Mouse (Mus musculus): ENCODE data around the gene Adcyap1r1. TPM values are rescaled to one million over a fixed set of nuclear protein-coding genes. Genes with fewer than 3 reads are reported as not detected.

Adcyap1r1 gene
- 1 to 10 TPM; 5.1 to 5.4 TPM for total RNA-seq (2021)

DNA sequence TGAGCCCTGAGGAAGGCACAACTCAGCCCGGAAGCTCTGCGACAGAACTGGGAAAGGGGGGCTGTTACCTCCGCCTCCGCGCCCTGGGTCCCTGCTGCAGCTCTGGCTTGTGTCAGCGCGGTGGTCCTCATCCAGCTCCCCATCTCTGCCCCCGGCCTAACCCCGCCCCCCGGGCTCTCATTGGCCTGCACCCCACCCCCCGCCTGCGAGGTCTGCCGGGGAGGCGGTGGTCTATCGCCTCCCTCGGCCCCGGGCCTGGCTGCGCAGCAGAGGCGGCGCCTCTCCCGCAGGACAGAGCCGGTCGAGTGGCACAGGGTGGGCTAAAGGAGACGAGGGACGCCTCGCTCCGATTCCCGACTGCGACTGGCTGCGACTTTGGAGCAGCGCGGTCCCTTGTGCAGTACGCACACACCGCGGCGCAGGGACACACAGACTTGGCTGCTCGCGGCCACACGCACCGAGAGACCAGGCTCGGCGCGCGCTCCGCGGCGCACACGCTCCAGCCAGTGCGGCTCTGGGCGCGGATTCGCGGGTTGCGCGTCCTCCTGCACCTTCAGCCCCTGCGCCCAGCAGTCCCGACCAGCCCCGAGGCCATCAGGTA, at the start of gene Adcyap1r1:
Gene Adcyap1r1 (plus strand): TSS at position 208 of the 601 bp plus-strand sequence.
- intact Hi-C loops (cut with DNase I) = loop anchor here (5.0 kb wide), 1 partner anchor 50 kb away; no protein-coding TSS in a partner anchor
- no peak for DNase-seq (ENCODE audit: low spot score)

DNA sequence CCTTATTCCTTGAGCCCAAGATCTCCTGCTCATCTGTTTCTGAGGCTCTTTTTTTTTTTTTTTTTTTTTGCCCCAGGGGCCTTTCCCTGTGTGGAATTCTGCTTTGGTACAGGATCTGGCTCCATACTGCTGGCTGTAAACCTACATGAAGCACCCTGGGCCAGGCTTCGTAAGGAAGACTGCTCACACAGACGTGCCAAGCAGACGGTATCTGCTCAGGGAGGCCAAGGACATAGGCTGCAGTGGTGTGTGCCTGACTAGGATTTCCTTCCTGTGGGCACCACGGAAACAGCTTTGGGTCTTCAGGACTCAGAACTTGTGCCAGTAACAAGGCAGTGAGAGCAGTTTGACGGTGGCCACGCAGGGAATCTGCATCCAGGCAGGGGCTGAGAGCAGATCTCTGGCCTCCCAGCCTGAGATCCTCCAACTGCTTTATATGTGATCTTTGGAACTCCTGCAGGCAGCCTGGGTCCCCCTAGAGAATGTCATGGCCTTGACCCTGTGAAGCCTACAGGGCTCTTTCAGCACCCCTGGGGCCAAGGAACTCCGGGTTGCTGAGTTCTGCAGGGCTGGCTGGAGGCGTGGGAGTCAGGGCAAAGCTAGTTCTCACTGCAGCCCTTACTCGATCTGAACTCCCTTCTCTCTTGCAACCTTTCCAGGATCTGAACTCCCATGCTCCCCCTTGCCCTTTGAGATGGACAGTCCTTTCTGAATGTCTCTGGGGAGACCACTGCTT, 49.6 kb upstream of the Adcyap1r1 start:
- intact Hi-C loops (cut with DNase I) = loop anchor here (5.0 kb wide), 1 partner anchor 50 kb away; the partner anchor contains the start of gene Adcyap1r1
- no peak for DNase-seq (ENCODE audit: low spot score)

DNA sequence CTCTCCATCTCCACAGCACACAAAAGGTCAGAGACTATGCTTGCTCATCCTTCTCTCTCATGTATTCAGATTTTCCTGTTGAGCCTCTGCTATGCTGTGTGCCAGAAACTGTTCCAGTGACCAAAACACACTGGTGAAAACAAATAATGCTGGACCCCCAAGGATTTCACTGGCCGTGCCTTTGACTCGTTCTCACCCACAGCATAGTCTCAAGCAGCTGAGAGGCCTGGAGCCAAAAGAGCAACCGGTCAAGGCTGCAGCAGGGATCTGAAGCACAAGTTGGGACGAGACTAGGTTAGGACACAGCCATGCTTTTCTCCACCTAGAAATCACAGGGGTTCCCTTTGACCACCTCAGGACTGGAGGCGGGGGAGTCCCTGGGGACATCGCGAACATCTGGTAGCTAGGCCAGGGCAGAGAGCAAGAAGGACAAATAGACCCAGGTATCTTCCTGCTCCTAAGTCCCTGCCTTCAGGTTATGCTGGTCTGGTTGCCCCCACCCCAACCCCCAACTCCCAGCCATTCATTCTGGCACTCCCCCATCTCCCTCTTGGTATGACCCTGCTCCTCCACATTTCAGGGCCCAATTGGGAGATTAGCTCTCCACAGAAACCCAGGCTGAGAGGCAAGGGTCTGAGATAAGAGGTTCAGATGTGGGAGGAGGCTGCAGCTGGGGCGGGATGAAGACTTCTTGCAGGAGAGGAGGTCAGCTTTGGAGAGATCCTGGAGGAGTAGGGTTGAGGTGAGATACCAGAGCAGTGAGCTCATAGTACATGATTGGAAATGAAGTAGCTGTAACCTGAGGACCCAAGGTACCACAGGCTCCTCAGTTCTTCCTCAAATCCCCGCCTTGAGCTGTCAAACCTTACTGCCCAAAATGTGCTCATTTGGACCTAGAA, 48.1 kb upstream of the Adcyap1r1 start:
- intact Hi-C loops (cut with DNase I) = loop anchor here (5.0 kb wide), 1 partner anchor 49 kb away; the partner anchor contains the start of gene Adcyap1r1
- DNase-seq (ENCODE audit: low spot score) = no peak

DNA sequence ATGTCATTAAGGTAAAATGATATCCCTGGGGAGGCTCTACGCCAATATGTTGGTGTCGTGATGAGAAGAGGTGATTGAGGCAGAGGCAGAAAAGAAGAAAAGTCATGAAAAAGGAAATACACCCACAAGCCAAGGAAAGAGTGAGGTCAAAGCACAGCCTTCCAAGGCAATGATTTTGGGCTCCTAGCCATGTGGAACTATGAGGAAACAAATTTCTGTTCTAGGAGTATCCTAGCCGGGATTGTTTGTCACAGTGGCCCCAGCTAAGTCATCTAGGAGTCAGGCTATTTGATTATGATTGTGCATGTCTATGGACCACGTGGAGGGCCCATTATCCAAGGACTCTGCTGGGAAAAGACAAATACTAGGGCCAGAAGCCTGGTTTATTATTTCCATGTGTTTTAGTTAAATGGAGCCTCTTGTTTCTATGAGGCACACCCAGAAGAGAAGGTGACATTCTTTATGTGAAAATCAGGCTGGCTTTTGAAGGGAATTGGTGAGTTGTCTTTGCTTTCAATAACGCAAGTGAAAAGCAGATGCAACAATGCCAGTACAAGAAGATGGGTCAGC, 47.3 kb upstream of the Adcyap1r1 start:
- DNase-seq (ENCODE audit: low spot score) = no peak
- intact Hi-C loops (cut with DNase I) = loop anchor here (5.0 kb wide), 1 partner anchor 48 kb away; the partner anchor contains the start of gene Adcyap1r1

DNA sequence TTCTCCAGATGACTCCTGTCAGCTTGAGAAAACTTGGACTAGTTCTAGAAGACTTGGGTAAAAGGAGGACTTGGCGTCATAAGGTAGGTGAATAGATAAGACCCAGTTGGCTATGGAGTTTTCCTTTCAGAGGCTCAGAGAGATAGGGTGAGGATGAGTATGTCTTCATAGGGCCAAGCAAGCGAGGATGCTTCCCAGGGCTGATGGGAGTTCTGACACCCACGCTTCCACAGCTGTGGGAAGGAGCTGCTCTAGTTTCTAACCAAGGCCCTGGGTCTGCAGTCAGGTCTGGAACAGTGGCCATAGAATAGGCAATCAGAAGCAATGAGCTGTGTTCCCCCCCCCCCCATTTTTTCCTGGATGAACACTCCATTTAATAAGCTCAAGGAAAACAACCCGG, 44.4 kb upstream of the Adcyap1r1 start:
- intact Hi-C loops (cut with DNase I) = no loop called here
- no peak for DNase-seq (ENCODE audit: low spot score)

DNA sequence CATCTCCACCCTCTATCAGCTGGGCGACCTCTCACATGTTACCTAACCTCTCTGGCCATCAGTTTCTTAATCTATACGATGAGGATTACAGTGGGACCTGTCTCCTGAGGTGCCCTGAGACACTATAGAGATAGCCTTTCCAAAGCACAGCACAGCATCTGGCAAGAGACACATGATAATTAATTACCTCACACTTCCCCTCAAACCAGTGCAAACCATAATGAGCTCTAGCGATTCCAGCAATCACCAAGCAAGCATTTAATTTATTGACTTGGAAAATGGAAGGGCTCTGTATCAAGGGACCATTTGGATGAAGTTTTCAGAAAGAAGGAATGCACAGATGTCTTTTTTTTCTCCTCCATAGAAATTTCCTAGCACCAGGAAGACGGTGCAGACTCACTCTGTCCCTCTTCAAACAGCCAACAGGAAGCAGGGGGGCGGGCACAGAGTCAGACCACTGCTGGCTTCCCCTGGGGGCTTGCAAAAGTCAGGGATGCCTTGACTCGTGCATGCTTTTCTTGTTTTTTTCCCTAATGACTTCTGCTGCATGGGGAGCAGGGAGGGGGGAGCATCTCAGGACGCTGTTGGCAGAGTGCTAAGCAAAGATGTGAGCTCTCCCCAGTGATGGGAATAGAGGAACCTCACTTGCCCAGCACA, 41.5 kb upstream of the Adcyap1r1 start:
- intact Hi-C loops (cut with DNase I) = no loop called here
- DNase-seq (ENCODE audit: low spot score) = no peak

DNA sequence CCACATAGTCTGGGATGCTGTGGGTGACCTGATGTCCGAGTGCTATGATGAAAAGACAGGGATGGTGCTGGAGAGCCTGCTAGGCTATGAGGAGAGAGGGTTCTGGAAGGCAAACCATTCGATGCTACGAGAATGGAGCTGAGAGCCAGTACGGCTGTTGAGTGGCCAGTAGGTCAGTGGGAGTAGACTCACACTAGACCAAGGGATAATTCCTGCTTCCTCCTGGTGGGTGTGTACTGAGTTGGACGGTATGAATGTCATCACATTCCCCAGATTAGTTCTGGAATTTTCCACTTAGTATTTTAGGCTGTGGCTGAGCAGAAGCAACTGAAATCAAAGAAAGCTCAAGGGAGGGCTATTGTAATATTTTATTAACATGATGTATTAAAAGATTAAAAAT, 40.8 kb upstream of the Adcyap1r1 start:
- intact Hi-C loops (cut with DNase I) = no loop called here
- DNase-seq (ENCODE audit: low spot score) = no peak

DNA sequence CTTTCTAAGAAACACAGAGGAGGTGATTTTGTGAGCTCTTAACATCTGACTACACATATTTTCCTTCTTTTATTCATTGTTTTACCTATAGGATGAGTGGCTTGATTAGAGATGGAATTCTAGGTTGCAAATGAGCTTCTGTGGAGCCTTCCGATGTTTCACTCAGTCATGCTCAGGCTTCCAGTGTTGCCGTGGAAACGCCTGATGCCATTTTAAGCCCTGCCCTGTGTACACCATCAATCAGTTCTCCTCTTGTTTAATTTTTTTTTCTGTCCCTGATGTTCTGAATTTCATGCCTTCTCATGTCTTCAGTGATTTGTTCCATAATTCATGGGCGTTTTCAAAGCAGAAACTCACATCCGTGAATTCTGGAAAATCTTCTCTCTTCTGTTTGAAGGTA, 35.6 kb upstream of the Adcyap1r1 start:
- no peak for DNase-seq (ENCODE audit: low spot score)
- intact Hi-C loops (cut with DNase I) = no loop called here

DNA sequence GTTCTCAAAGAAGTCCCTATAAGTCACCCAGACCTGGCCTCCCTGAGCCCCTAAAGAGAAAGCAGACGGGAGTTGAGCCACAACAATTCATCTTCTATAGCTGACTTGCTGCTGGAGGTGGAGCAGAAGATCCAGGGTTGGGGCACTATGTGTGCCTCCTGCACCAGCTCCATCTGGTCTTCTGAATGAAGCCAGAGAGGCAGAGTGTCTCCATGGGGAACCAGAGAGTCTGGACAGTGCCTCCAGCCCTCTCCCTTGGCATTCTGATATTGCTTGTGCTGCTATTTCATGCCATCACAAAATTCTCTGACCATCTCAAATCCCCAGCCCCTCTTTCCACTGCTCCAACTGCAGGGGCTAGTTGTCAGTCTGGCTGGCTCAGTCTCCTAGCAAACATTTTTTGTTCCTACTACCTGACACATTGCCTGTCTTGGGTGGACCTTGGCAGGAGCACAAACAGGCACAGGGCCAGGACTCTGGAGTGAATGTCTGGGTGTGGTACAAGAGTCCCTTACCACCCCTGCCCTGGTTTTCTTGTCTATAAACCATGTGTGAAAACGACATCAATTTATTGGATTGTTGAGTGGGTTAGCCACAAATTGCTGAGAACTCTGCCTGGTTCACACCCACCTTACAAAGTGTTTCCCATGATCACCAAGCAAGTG, 32.9 kb upstream of the Adcyap1r1 start:
- intact Hi-C loops (cut with DNase I) = no loop called here
- DNase-seq (ENCODE audit: low spot score) = no peak

DNA sequence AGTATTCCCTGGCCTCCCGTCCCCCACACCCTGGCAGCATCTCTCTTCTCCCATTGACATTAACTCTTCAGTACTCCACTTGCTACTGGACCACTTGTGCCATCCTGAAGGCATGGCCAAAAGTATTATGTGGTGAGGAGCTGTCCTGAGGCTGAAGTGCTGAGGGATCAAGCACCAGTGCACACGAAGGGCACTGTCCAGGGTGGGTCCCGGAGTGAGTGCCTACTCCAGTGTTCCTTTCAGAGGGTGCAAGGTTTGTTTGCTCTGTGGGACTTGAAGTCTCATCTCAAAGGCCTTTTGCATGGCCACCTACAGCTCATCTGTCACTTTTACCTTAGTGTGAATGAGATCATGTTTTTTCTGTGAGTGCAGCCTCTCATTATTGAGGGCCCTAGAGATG, 31.4 kb upstream of the Adcyap1r1 start:
- DNase-seq (ENCODE audit: low spot score) = no peak
- intact Hi-C loops (cut with DNase I) = no loop called here

DNA sequence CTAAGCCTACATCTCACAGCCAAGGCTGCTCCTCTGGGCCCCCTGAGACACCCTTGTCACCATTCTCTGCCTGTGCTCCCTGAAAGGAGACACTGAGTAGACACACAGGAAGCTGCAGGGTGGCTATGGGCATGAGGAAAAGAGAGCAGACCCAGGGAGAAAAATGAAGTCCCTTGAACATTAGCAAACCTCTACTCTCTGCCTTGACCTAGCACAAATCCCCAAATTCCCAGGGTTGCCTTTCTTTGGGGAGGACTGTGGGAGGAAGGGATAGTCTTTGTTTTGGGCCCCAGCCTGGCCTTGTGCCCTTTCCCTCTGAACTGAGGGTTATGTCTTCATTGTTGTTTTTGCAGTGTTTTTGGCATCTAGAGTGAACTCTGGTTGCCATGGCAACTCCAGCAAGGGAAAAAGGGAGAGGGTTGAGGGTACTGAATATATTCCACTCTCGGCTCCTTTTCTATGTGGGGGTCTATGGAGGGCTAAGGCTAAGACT, 30.9 kb upstream of the Adcyap1r1 start:
- intact Hi-C loops (cut with DNase I) = no loop called here
- DNase-seq (ENCODE audit: low spot score) = no peak

DNA sequence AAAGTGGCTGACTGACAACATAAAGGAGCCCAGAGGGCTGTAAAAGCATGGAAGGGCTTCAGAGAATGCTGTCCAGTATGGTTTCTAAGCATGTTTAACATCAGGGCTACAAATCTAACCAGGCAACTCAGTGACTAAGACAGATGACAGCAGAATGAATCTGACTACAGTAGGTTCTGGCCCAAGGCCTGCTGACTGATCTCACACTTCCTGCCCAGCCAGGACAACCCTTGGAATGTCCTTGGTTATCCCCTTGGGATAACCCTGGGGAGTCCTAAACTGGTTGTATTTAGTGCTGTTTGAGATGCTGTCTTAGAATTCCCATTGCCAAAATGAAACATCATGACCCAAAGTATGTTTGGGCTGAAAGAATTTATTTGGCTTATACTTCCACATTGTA, 19.7 kb upstream of the Adcyap1r1 start:
- intact Hi-C loops (cut with DNase I) = no loop called here
- DNase-seq (ENCODE audit: low spot score) = no peak

DNA sequence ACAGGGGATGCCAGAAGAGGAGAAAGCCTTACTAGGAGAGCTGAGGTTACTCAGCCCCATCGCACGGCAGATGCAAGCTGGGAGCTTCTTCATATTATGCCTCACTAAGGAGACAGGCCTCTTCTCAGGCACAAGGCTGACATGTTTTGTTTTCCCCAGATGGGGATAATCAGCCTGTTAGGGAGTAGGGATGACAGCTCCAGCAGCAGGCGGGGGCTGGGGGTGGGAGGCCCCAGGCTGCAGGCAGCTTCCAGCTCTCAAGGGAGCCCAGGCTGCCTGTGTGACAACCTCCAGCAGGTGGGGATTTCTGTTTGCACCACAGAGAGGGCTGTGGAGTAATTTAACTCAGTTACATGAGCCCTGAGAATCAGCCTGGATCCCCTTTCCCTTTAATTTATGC, 17.4 kb upstream of the Adcyap1r1 start:
- DNase-seq (ENCODE audit: low spot score) = peak; percentile 55
- intact Hi-C loops (cut with DNase I) = no loop called here

DNA sequence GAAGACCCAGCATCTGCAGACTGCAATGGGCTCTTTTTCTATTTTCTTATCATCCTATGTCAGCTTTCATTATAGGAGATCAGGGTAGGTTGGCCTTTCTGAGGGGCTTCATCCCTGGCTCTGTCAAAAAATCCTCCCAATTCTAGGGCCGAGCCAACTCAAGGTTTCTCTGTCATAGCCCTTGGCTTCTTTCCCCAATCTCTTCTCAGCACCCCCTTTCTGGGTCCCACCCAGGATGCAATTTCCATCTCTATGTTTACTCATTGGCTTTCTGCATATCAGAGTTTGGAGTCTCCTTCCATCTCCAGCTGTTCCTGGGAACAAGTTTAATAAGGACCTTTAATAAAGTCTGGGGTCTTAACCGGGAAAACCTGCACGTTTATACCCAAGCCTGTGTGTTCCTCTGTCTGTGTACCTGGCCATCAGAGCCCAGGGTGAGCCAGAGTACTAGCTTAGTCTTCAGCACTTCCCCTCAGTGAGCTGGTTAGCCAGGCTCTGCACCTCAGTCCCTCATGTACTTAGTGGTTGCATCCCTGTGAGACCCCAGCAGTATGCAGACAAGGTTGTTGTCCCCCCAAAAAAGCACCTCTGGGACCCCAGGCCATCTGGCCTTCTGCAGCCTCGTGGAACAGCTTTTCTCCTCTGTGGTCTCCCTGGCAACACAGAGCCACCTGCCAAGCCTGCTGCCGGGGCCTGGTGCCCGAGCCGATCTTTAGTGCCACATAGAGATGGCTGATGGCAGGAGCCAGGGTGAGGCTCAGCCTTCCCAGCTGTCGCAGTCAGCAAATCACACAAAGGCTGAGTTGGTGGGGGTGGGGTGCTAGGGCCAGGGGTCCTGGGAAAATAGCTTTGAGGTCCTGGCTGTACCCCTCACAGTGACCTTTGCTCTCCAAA, 16.3 kb upstream of the Adcyap1r1 start:
- no peak for DNase-seq (ENCODE audit: low spot score)
- intact Hi-C loops (cut with DNase I) = no loop called here

DNA sequence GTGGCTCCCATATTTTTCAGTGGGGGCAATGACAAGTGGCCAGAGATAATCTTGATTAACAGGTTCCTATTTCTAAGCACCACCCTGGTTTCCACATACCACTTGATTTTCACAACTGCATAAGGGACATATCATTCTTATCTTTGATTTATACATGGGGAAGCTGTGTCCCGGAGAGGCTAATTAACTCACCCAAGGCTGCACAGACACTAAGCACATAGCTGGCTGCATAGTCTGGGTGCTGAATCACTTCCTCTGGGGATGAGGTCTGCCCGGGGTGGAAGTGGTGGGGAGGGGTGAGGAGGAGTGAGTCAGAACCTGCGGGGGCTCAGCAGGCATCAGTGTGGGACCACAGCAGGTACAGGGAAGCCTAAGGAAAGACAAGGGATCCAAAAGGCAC, 13.9 kb upstream of the Adcyap1r1 start:
- no peak for DNase-seq (ENCODE audit: low spot score)

DNA sequence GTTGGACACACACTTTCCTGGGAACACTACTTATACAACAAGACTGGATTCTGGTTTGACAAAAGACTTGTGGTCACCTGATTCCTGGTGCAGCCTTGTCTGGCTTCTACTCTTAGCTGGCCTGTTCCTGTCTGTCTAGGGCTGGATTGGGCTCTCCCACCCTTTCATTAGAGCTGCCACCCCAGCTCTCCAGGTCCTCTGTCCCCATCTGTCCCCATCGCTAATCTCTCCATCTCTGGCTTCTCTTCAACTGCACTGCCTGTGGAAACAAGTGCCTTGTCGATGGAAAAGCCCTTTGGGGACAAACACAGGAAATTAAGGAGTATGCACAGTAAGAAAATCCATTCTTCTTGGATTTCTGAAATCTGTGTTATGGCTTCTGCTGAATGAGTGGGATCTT, 12.9 kb upstream of the Adcyap1r1 start:
- intact Hi-C loops (cut with DNase I) = no loop called here
- DNase-seq (ENCODE audit: low spot score) = no peak

More for the DNA sequence above, 13.9 kb upstream of the Adcyap1r1 start:
- intact Hi-C loops (cut with DNase I) = no loop called here

DNA sequence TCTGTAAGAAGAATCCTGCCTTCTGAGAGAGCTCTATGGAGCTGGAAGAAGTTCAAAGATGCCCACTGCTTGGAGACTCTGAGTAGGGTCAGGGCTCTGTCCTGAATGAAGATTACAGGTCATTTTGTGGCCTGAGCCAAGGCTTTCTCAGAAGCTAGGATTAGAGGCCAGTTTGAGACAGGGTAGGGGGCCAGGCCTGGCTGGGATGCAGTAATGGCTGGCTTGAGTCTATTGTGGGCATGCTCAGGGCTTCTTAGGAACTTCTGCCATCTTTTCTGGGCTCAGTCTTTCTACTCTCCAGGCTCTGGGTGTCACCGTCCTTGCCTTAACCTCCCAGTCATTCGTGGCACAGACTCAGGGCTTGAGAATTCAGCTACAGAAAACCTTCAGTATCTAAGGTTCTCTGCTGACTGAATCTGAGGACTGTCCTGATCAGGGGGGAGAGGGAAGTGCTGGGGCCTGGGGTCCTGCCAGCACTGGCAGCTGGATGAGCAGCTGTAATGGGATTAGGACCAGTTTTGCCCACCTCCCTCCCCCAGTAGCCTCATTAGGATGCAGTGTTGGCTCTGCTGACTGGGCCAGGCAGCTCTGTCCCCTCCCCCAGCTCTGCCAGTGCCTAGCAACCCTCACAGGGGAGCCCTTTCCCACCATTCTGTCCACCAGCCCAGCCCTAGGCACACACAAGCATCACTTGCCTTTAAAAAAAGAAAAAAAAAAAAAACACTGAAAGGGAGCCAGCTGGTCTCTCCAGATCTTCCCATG, 7.7 kb upstream of the Adcyap1r1 start:
- DNase-seq (ENCODE audit: low spot score) = no peak
- intact Hi-C loops (cut with DNase I) = no loop called here

Measured in heart, postnatal 25 days (tissue).